Mouse (Mus musculus): Measurements from ENCODE around the gene G3bp2. TPM values are rescaled to one million over a fixed set of nuclear protein-coding genes. Genes with fewer than 3 reads are reported as not detected.
"Not testable (repeated sequence)": the region's sequence is repeated elsewhere in the genome, so short reads cannot be mapped to it uniquely, and the experiment has no call there.

The G3bp2 gene
- polyA plus RNA-seq (2016; fragmentation: Nextera tagmentation; extraction: Ambion mirVana) = 84.0 and 87.0 TPM in 2 replicates

- WGBS (ENCODE audit: insufficient replicate concordance) = under 1% methylated on average over 65 of the region's 65 CpGs
- Histone ChIP-seq H3K4me1 (peaks cover 48% of the 10 kb centered on the region), H3K4me2 (peak within 1 kb of the TSS; percentile 97), H3K27me3 (replicated peaks) (no peaks in the 10 kb centered on the region), H3K36me3 (no peaks in the 10 kb centered on the region), H3K9me3 (replicated peaks) (no peaks in the 10 kb centered on the region), H3K27ac (peak within 1 kb of the TSS; percentile 91), H3K9ac (peak within 1 kb of the TSS; percentile 92), H3K4me3 (peak within 1 kb of the TSS; percentile 90)
- ATAC-seq = peak; percentile 96
Measured at GRCm38 (mm10) chr5:92083417-92084038, at the start of gene G3bp2. Gene G3bp2, minus strand, starts transcription at chr5:92083719.

- Histone ChIP-seq H3K27ac (peak overlapping the region; percentile 69), H3K4me1 (peaks cover 63% of the 10 kb centered on the region), H3K9ac (0 out of 2 replicates have a peak overlapping the region, but pooled peaks have one; percentile 4), H3K36me3 (peaks cover 25% of the 10 kb centered on the region), H3K4me3 (peak overlapping the region; percentile 38), H3K4me2 (peak overlapping the region; percentile 50)
- not testable (repeated sequence) for ATAC-seq; H3K9me3 ChIP-seq (replicated peaks); H3K27me3 ChIP-seq (replicated peaks)
- 64% methylated on average over 4 of the region's 4 CpGs for WGBS (ENCODE audit: insufficient replicate concordance)
Measured at GRCm38 (mm10) chr5:92133006-92133405, 49.5 kb upstream of the G3bp2 start.

- H3K27me3 ChIP-seq (replicated peaks) = no peaks in the 10 kb centered on the region
- H3K27ac ChIP-seq = no peak overlapping the region
- no peak overlapping the region for H3K9ac ChIP-seq
- 0 out of 2 replicates have a peak, but pooled peaks cover 3% of the 10 kb centered on the region for H3K9me3 ChIP-seq (replicated peaks)
- H3K4me1 ChIP-seq = peaks cover 70% of the 10 kb centered on the region
- peak overlapping the region; percentile 50 for H3K4me2 ChIP-seq
- 88% methylated on average over 4 of the region's 4 CpGs for WGBS (ENCODE audit: insufficient replicate concordance)
- peaks cover 25% of the 10 kb centered on the region for H3K36me3 ChIP-seq
- peak overlapping the region; percentile 38 for H3K4me3 ChIP-seq
- no peak for ATAC-seq
Measured at GRCm38 (mm10) chr5:92132127-92132526, 48.6 kb upstream of the G3bp2 start.

- WGBS (ENCODE audit: insufficient replicate concordance) = 85% methylated on average over 6 of the region's 6 CpGs
- Histone ChIP-seq H3K4me2 (peak overlapping the region; percentile 70; the same call in 1 of the 2 replicates), H3K4me3 (no peak overlapping the region)
Measured at GRCm38 (mm10) chr5:92130040-92130682, 46.6 kb upstream of the G3bp2 start.

GRCm38 (mm10) chr5:92129321-92129768 is 45.8 kb upstream of the G3bp2 start:
- peaks cover 64% of the 10 kb centered on the region for H3K4me1 ChIP-seq
- peak overlapping the region; percentile 95 for H3K27ac ChIP-seq
- peak overlapping the region; percentile 69 for H3K9ac ChIP-seq
- no peak for ATAC-seq
- H3K36me3 ChIP-seq = peaks cover 32% of the 10 kb centered on the region
- 100% methylated on average over 1 of the region's 1 CpGs for WGBS (ENCODE audit: insufficient replicate concordance)
- peak overlapping the region; percentile 70 for H3K4me2 ChIP-seq
- H3K27me3 ChIP-seq (replicated peaks) = no peaks in the 10 kb centered on the region
- peak overlapping the region; percentile 63 for H3K4me3 ChIP-seq
- H3K9me3 ChIP-seq (replicated peaks) = 0 out of 2 replicates have a peak, but pooled peaks cover 3% of the 10 kb centered on the region

More at GRCm38 (mm10) chr5:92130040-92130682, 46.6 kb upstream of the G3bp2 start:
- Histone ChIP-seq H3K27ac (peak overlapping the region; percentile 95; the same call in 1 of the 2 replicates), H3K36me3 (peaks cover 25% of the 10 kb centered on the region), H3K4me1 (peaks cover 67% of the 10 kb centered on the region), H3K9me3 (replicated peaks) (0 out of 2 replicates have a peak, but pooled peaks cover 3% of the 10 kb centered on the region), H3K27me3 (replicated peaks) (no peaks in the 10 kb centered on the region), H3K9ac (no peak overlapping the region)
- no peak for ATAC-seq

- 0 out of 2 replicates have a peak, but pooled peaks cover 3% of the 10 kb centered on the region for H3K9me3 ChIP-seq (replicated peaks)
- H3K27ac ChIP-seq = peak overlapping the region; percentile 95
- peaks cover 59% of the 10 kb centered on the region for H3K4me1 ChIP-seq
- ATAC-seq = peak; percentile 90
- no peaks in the 10 kb centered on the region for H3K27me3 ChIP-seq (replicated peaks)
- H3K36me3 ChIP-seq = peaks cover 31% of the 10 kb centered on the region
- H3K4me2 ChIP-seq = peak overlapping the region; percentile 70
- 7% methylated on average over 8 of the region's 8 CpGs for WGBS (ENCODE audit: insufficient replicate concordance)
- H3K4me3 ChIP-seq = peak overlapping the region; percentile 63
- H3K9ac ChIP-seq = peak overlapping the region; percentile 78
Measured at GRCm38 (mm10) chr5:92128570-92128969, 45.1 kb upstream of the G3bp2 start.

GRCm38 (mm10) chr5:92127751-92128150 is 44.2 kb upstream of the G3bp2 start:
- Histone ChIP-seq H3K36me3 (peaks cover 32% of the 10 kb centered on the region), H3K27ac (peak overlapping the region; percentile 95), H3K9ac (peak overlapping the region; percentile 78), H3K4me2 (peak overlapping the region; percentile 70), H3K4me3 (peak overlapping the region; percentile 63), H3K4me1 (peaks cover 51% of the 10 kb centered on the region), H3K9me3 (replicated peaks) (0 out of 2 replicates have a peak, but pooled peaks cover 3% of the 10 kb centered on the region), H3K27me3 (replicated peaks) (no peaks in the 10 kb centered on the region)
- ATAC-seq = no peak
- WGBS (ENCODE audit: insufficient replicate concordance) = 78% methylated on average over 10 of the region's 10 CpGs

- peak overlapping the region; percentile 70 for H3K4me2 ChIP-seq
- no peaks in the 10 kb centered on the region for H3K27me3 ChIP-seq (replicated peaks)
- ATAC-seq = peak; percentile 87
- H3K36me3 ChIP-seq = peaks cover 32% of the 10 kb centered on the region
- H3K27ac ChIP-seq = peak overlapping the region; percentile 95
- H3K9me3 ChIP-seq (replicated peaks) = 0 out of 2 replicates have a peak, but pooled peaks cover 3% of the 10 kb centered on the region
- peak overlapping the region; percentile 78 for H3K9ac ChIP-seq
- peaks cover 45% of the 10 kb centered on the region for H3K4me1 ChIP-seq
- WGBS (ENCODE audit: insufficient replicate concordance) = 31% methylated on average over 9 of the region's 9 CpGs
- peak overlapping the region; percentile 63 for H3K4me3 ChIP-seq
Measured at GRCm38 (mm10) chr5:92127141-92127625, 43.7 kb upstream of the G3bp2 start.

- Histone ChIP-seq H3K9me3 (replicated peaks) (0 out of 2 replicates have a peak, but pooled peaks cover 3% of the 10 kb centered on the region), H3K4me3 (no peak overlapping the region), H3K27me3 (replicated peaks) (no peaks in the 10 kb centered on the region), H3K4me1 (peaks cover 44% of the 10 kb centered on the region), H3K36me3 (peaks cover 15% of the 10 kb centered on the region), H3K9ac (no peak overlapping the region), H3K27ac (no peak overlapping the region), H3K4me2 (no peak overlapping the region)
- ATAC-seq = no peak
- 85% methylated on average over 3 of the region's 3 CpGs for WGBS (ENCODE audit: insufficient replicate concordance)
Measured at GRCm38 (mm10) chr5:92125446-92125845, 41.9 kb upstream of the G3bp2 start.

- 74% methylated on average over 4 of the region's 4 CpGs for WGBS (ENCODE audit: insufficient replicate concordance)
- peaks cover 8% of the 10 kb centered on the region for H3K4me1 ChIP-seq
- no peak overlapping the region for H3K27ac ChIP-seq
- H3K36me3 ChIP-seq = peaks cover 11% of the 10 kb centered on the region
- H3K9ac ChIP-seq = no peak overlapping the region
- H3K4me3 ChIP-seq = no peak overlapping the region
- H3K4me2 ChIP-seq = no peak overlapping the region
- no peaks in the 10 kb centered on the region for H3K9me3 ChIP-seq (replicated peaks)
- no peak for ATAC-seq
- H3K27me3 ChIP-seq (replicated peaks) = no peaks in the 10 kb centered on the region
Measured at GRCm38 (mm10) chr5:92121636-92122035, 38.1 kb upstream of the G3bp2 start.

GRCm38 (mm10) chr5:92117823-92118403 is 34.4 kb upstream of the G3bp2 start:
- H3K9me3 ChIP-seq (replicated peaks) = no peaks in the 10 kb centered on the region
- H3K27ac ChIP-seq = no peak overlapping the region
- no peak overlapping the region for H3K9ac ChIP-seq
- peaks cover 16% of the 10 kb centered on the region for H3K27me3 ChIP-seq (replicated peaks)
- H3K4me1 ChIP-seq = peaks cover 21% of the 10 kb centered on the region
- no peak overlapping the region for H3K4me3 ChIP-seq
- H3K36me3 ChIP-seq = 0 out of 2 replicates have a peak, but pooled peaks cover 3% of the 10 kb centered on the region
- 45% methylated on average over 12 of the region's 12 CpGs for WGBS (ENCODE audit: insufficient replicate concordance)
- peak; percentile 57 for ATAC-seq
- no peak overlapping the region for H3K4me2 ChIP-seq
